Mouse (Mus musculus): ENCODE results near the gene Dus4l.

DNA sequence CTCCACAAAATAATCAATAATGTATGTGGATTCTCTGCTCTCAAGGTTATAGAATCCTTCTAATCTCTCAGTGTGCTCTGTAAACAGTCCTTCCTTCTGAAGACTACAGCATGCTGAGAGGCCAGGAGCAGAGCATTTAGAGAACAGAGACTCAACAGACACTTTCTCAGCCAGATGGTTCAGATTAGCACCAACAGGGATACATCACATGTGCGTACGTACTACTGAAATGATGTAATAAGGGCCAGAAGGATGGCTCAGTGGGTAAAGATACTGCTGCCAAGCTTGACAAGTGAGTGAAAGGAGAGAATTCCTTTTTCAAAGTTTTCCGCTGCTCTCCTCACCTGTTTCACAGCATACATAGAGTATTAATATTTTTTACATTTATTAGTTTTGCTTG, 49.7 kb downstream of the Dus4l start:
- TF ChIP-seq CTCF (conservative IDR thresholded peaks at IDR 0.05; ENCODE audit: low read length) (no peak), POU5F1 (IDR thresholded peaks at IDR 0.05; ENCODE audit: borderline replicate concordance, low read length) (no peak)
